Mouse (Mus musculus): ENCODE measurements around the gene Cd81.

Cd81 gene

GRCm38 (mm10) chr7:143049841-143050816, 2.4 kb upstream of the Cd81 start:
- no peak for DNase-seq

DNA sequence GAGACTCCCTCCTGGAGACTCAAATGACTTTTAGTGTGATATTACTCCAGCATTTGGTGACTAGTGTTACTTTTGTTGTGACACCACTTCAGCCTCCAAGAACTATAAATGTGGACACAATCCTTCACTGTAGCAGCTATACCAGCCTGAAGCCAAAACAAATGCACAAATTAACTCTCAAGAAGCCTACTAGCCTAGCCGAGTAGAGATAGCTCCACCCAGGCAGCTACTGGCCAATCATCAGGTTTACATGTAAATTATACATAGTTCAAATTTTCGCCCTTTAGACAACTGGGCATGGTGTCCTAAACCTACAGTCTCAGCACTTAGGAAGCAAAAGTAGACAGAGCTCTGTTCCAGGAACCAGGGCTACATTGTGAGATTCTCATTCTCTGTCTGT, 1.2 kb upstream of the Cd81 start:
- no peak for DNase-seq

GRCm38 (mm10) chr7:143053008-143053899, 715 bp downstream of the Cd81 start:
- DNase-seq, result peak; percentile 83

DNA sequence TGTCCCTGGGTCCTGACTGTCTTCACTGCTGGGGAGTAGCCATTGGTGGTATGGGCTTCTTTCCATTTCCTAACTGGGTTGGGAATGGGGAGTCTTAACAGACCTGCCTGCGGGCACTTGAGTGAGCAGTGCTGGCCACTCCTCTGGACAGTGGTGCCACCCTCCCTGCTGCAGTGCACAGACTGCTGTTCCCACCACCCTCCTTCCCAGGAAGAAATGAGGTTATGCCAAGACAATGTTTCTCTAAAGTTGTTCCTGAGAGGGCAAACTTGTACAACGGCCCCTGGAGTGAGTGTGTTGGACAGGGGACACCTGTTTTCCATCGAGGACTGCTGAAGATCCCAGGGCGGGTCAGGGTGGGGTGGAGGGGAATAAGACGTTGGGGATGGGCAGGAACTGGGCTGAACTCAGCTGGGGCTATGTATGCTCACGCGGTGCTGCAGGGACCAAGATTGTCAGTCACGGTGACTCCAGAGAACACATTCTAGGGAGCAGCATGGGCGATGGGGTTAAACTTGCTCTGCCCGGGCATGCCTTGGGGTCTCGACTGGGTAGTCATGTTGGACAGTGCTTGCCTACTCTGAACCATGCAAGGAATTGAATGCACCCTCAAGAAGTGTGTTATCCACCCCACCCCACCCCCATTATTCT, 1.5 kb downstream of the Cd81 start:
- DNase-seq, result no peak

- DNase-seq, result no peak
These were observed 2.0 kb downstream of the Cd81 start for GRCm38 (mm10) chr7:143054612-143054965.

- no peak for DNase-seq
These were observed 2.5 kb downstream of the Cd81 start for GRCm38 (mm10) chr7:143055001-143055400.

- DNase-seq, result no peak
These were observed 3.1 kb downstream of the Cd81 start for GRCm38 (mm10) chr7:143055499-143056186.

DNA sequence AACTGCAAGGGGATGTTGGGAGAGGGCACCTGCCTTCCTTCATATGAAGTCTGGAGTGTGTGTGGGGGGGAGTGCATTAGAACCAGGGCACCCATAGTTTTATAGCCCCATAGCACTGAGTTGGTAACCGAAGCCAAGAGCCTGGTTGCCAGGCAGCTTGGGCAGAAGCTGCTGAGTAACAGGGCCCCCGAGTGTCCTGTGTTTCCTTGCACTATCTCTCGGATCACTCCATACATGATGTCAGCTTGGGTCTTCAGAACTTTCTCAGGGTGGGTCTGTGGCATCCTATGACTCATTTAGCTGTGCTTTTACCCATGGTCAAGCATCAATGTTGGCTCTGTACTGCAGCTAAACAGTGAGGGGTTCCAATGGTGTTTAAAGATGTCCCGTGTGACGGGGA, 4.5 kb downstream of the Cd81 start:
- DNase-seq, result no peak

DNA sequence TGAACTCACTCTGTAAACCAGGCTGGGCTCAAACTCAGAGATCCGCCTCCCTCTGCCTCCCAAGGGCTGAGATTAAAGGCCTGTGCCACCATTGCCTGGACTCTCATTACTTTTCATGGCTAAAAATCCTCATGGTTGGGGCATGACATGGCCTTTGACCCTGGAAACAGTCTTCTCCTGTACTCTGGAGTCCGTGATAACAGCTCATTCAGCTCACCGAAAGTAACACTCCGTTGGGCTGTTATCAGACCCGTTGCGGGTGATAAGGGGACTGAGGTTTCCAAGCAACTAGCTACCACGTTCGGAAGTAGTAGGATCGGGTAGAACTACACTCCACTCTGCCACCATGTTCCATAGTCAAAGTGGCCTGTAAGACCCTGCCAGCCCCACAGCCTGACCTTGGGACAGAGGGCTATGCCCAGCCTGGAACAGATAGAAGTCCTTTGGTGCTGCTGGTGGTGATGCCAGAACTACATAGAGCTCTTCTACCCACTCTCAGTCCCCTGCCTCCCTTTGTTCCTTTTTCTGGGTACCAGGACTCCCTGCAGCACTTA, 5.2 kb downstream of the Cd81 start:
- no peak for DNase-seq

DNA sequence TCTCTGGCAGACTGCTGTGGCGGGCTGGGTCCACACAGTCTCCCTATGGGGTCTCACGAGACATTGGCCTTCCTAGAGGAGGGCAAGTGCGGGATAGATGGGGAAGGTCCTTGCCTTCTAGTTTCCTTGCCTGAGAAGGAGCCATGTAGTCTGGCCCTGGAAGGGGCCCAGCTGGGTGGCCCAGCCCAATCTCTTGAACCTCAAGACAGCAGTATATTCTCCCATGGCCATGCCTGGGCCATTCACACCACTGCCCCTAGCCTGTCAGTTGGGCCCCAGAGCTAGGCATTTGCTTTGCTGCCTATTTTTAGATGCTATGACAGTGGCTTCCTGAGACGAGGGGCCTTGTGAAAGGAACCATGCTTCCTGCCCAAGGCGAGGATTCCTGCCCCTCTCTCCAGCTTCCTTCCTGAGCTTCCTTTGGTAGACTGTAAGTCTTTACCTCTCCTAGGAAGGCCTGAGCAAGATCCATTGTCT, 5.7 kb downstream of the Cd81 start:
- no peak for DNase-seq

- no peak for DNase-seq
These were observed 6.8 kb downstream of the Cd81 start for GRCm38 (mm10) chr7:143059202-143059870.

DNA sequence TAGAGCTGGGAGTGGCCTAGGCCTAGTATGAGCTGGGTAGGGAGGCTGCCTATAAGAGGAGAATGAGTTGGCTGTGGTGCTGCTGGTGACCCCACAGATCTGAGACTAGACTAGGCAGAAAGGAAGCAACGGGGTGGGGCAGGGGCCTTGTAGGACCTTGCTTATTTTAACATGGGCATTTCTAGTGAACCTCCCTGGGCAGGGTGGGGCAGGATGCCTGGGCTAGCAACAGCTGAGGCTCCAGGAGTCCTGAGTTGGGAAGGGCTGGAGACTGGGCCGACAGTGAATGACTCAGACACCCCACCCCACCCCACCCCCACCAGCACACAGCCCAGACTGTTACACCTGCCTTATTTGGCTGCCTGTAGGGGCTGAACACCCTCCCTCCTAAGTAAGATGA, 10.2 kb downstream of the Cd81 start:
- DNase-seq, result no peak

DNA sequence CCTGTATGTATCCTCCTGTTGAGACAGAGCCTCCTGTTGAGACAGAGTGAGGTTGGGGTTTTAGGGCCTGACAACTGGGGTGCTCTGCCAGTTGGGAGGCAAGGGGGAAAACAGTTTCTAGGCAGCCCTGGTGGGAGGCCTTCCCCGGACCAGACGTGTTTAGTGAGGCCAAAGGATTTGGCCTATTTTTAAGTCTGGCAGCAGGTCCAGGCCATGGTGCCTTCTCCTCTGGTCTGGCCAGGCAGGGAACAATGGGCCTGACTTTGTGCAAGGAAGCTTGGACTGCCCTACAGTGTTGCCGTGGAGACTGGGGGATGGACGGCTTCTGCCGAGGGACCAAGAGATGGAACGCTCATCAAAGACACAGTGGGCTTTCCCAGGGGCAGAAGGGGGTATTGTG, 11.7 kb downstream of the Cd81 start:
- DNase-seq, result no peak

- DNase-seq, result no peak
These were observed 13.2 kb downstream of the Cd81 start for GRCm38 (mm10) chr7:143065692-143066091.

DNA sequence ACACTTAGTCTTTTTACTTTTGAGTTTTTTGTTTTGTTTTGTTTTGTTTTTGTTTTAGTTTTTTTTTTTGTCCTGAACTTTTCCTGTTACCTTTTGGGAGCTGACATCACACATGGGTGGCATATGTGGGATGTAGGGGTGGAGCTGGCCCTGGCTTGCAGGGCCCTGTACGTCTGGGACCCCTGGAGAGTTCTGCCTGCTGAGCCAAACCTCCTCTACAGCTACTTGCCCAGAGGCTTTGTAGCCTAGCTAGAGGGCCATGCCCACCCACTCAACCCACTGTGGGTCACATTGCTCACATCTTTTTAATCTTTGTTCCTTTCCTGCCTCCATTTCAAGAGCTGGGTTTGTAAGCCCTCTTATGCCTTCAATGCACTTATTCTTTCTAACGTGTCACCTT, 14.9 kb downstream of the Cd81 start:
- no peak for DNase-seq

- DNase-seq, result no peak
These were observed 15.4 kb downstream of the Cd81 start for GRCm38 (mm10) chr7:143067897-143068296.

- DNase-seq, result peak; percentile 55
These were observed 15.9 kb downstream of the Cd81 start for GRCm38 (mm10) chr7:143068316-143068881.

DNA sequence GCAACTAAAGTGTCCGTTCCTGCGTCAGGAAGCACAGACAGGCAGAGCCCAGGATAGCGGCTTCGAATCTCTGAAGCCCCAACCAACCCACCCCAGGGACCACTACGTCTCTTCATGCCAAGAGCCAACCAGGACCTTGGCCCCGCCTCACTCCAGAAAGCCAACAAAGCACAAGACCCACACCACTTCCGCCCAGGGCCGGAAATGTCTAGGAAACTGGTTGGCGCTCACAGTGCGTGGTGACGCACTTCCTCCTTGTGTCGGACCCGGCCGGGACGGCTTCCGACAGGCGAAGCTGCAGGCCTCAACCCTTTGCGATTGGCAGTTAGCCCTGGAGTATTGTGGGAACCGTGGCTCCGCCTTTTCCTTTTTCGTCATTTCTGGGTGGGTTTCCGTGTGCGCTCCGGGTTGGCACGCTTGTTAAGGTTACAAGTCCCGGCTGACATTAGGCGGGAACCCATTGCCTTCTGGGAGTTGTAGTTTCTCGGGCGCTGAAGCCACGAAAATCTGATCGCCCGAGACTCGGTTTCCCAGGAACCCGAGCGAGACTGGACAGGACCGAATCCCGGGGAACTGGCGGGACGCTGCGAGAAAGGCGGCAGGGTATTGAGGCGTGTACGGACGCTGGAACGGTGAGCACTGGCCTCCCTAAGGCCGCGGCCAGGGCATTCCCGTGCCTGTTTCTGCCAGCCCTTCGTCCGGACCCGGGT, 16.5 kb downstream of the Cd81 start, which contains the start of gene Tssc4:
Gene Tssc4, plus strand, starts transcription at position 368 of the 710 bp plus-strand sequence.
- peak; percentile 100 for DNase-seq

DNA sequence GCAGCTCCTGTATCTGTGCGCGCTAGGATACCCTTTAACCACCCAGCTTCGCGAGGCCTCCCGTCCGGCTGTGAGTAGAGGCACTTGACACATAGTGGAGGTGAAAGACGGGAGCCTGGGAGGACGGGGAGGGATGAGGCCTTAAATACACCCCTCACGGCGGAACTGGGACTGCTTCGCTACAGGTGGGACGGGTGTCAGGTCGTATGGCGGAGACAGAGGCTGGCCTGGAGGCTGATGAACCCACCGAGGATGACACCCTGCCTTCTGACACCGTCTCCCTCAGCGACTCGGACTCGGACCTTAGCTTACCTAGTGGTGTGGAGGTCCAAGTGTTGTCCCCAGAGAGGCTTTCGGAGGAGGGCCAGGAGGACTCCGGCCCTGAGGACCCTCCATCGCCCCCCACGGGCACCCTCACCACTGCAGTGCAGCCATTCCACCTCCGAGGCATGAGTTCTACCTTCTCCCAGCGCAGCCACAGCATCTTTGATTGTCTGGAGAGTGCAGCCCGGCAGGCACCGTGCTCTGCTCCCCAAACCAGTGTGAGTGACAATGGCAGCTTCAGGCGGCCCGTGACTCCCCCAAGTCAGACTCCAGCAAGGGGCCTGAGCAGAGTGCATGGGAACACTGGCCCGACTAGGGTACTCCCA, 17.3 kb downstream of the Cd81 start:
- DNase-seq, result no peak

All from embryo, embryonic 11 days (tissue).